Mouse (Mus musculus): ENCODE data around the gene Pilra. TPM values are rescaled to one million over a fixed set of nuclear protein-coding genes. Genes with fewer than 3 reads are reported as not detected.

The Pilra gene
- polyA plus RNA-seq, 1 experiment from 2014 or later: 3.8 TPM

DNA sequence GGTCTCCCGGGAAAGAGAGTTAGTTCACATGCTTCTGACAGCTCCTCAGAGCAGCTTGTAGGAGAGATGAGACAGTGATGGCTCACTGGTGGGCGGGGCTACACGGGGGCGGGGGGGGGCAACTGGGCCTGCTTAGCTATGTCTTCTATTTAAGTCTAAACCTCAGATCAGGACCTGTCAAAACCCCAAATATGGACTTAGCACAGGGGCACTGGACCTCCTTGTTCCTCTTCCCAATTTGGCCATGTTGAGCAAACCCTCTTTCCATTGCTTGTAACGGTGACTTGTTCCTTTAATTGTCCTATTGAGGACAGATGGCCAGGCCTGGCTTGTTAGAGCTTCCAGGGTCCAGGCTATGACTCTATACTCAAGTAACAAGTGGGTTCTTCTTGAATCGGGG is 4.6 kb downstream of the Pilra start:
- H3K9me3 ChIP-seq (ENCODE audit: control insufficient read depth, low read length): no peaks in the 10 kb centered on the region
- H3K4me3 ChIP-seq (ENCODE audit: control insufficient read depth in 1 of 2, insufficient read depth in 1 of 2, low read depth in 1 of 2, low read length in 2 of 2): no peak overlapping the region
- no peak overlapping the region for H3K27ac ChIP-seq (replicated peaks in 1 of 2; ENCODE audit: control insufficient read depth in 1 of 2, insufficient read depth in 1 of 2, low read depth in 2 of 2, low read length in 2 of 2)
- no peak overlapping the region for H3K4me2 ChIP-seq (ENCODE audit: low read length)
- H3K27me3 ChIP-seq (ENCODE audit: control insufficient read depth, insufficient read depth, low read length): no peaks in the 10 kb centered on the region
- WGBS: 55% methylated on average over 6 of the region's 6 CpGs
- no peaks in the 10 kb centered on the region for H3K4me1 ChIP-seq (ENCODE audit: control insufficient read depth in 2 of 2, insufficient read depth in 2 of 2, low read length in 2 of 2)
- no peak for ATAC-seq (ENCODE audit: insufficient number of reproducible peaks, insufficient read depth, low FRiP score, low read depth)
- no peak overlapping the region for H3K9ac ChIP-seq (ENCODE audit: low read length)
- H3K36me3 ChIP-seq (ENCODE audit: control insufficient read depth, insufficient read depth, low read length): no peaks in the 10 kb centered on the region

DNA sequence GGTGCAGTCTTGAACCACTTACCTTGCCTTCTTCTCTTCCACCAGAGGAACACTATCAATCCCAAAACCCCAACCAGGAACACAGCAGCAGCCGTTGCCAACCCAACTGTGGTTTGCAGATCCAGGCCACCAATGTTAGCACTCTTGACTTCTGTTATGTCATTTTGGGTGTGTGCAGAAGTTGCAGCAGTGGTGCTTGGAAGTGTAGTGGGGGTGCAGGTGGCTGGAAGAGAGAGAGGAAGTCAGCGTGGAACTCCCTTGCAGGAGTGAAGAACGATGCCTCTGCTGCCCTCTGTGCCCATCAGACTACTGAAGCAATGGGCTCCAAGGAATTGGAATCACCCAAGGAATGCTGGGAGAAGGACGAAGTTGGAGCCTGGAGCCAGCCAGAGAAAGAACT is 5.0 kb downstream of the Pilra start:
- WGBS: 83% methylated on average over 4 of the region's 4 CpGs
- Histone ChIP-seq H3K4me2 (ENCODE audit: low read length) (no peak overlapping the region), H3K9me3 (ENCODE audit: control insufficient read depth, low read length) (no peaks in the 10 kb centered on the region), H3K27me3 (ENCODE audit: control insufficient read depth, insufficient read depth, low read length) (no peaks in the 10 kb centered on the region), H3K9ac (ENCODE audit: low read length) (no peak overlapping the region), H3K36me3 (ENCODE audit: control insufficient read depth, insufficient read depth, low read length) (no peaks in the 10 kb centered on the region), H3K4me1 (ENCODE audit: control insufficient read depth in 2 of 2, insufficient read depth in 2 of 2, low read length in 2 of 2) (no peaks in the 10 kb centered on the region), H3K4me3 (ENCODE audit: control insufficient read depth in 1 of 2, insufficient read depth in 1 of 2, low read depth in 1 of 2, low read length in 2 of 2) (no peak overlapping the region), H3K27ac (replicated peaks in 1 of 2; ENCODE audit: control insufficient read depth in 1 of 2, insufficient read depth in 1 of 2, low read depth in 2 of 2, low read length in 2 of 2) (no peak overlapping the region)
- ATAC-seq (ENCODE audit: insufficient number of reproducible peaks, insufficient read depth, low FRiP score, low read depth): no peak

DNA sequence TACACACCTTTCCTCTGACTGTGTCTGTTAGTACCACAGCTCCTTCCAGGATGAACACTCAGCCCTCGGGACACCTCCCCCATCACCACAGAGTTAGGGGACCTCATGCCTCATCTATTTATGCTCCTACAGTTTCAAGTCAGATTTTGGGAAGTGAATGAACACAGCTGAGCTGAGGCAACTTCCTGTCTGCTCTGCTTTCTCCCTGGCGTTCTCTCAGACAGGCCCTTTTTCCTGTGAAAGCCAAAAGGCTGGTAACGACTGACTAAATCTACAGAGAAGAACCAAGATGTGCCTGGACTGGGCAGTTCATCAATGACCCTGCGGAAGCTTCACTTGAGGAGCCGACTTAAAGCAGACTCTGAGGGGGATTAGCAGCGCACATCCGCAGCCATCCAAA is 5.8 kb downstream of the Pilra start:
- Histone ChIP-seq H3K4me1 (ENCODE audit: control insufficient read depth in 2 of 2, insufficient read depth in 2 of 2, low read length in 2 of 2) (no peaks in the 10 kb centered on the region), H3K9ac (ENCODE audit: low read length) (no peak overlapping the region), H3K27ac (replicated peaks in 1 of 2; ENCODE audit: control insufficient read depth in 1 of 2, insufficient read depth in 1 of 2, low read depth in 2 of 2, low read length in 2 of 2) (0 out of 4 replicates have a peak overlapping the region, but pooled peaks of 1 of the 2 experiments have one; percentile 7), H3K9me3 (ENCODE audit: control insufficient read depth, low read length) (no peaks in the 10 kb centered on the region), H3K4me2 (ENCODE audit: low read length) (no peak overlapping the region), H3K27me3 (ENCODE audit: control insufficient read depth, insufficient read depth, low read length) (no peaks in the 10 kb centered on the region), H3K4me3 (ENCODE audit: control insufficient read depth in 1 of 2, insufficient read depth in 1 of 2, low read depth in 1 of 2, low read length in 2 of 2) (no peak overlapping the region), H3K36me3 (ENCODE audit: control insufficient read depth, insufficient read depth, low read length) (no peaks in the 10 kb centered on the region)
- ATAC-seq (ENCODE audit: insufficient number of reproducible peaks, insufficient read depth, low FRiP score, low read depth): no peak
- WGBS: 72% methylated on average over 7 of the region's 7 CpGs

DNA sequence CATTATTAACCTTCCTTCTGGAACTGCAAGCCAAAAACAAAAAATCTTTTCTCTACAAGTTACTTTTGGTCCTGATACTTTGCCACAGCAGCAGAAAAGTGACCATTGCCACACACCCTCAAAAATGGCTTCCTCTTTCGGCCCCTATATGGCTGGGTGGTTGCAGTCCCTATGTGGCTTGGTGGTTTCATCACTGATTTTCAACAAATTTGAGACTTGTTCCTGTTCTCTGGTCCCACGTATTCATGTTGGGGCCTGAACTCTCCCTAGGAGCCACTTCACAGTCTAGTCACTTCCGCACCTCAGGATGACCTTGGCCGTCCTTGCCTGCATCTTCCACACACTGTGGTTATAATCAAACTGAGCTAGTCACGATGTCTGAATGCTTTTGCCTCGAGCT is 7.4 kb downstream of the Pilra start:
- H3K4me2 ChIP-seq (ENCODE audit: low read length): no peak overlapping the region
- H3K9ac ChIP-seq (ENCODE audit: low read length): no peak overlapping the region
- no peaks in the 10 kb centered on the region for H3K36me3 ChIP-seq (ENCODE audit: control insufficient read depth, insufficient read depth, low read length)
- no peak for ATAC-seq (ENCODE audit: insufficient number of reproducible peaks, insufficient read depth, low FRiP score, low read depth)
- no peaks in the 10 kb centered on the region for H3K9me3 ChIP-seq (ENCODE audit: control insufficient read depth, low read length)
- H3K4me3 ChIP-seq (ENCODE audit: control insufficient read depth in 1 of 2, insufficient read depth in 1 of 2, low read depth in 1 of 2, low read length in 2 of 2): no peak overlapping the region
- WGBS: 65% methylated on average over 6 of the region's 6 CpGs
- no peak overlapping the region for H3K27ac ChIP-seq (replicated peaks in 1 of 2; ENCODE audit: control insufficient read depth in 1 of 2, insufficient read depth in 1 of 2, low read depth in 2 of 2, low read length in 2 of 2)
- no peaks in the 10 kb centered on the region for H3K27me3 ChIP-seq (ENCODE audit: control insufficient read depth, insufficient read depth, low read length)
- no peaks in the 10 kb centered on the region for H3K4me1 ChIP-seq (ENCODE audit: control insufficient read depth in 2 of 2, insufficient read depth in 2 of 2, low read length in 2 of 2)

DNA sequence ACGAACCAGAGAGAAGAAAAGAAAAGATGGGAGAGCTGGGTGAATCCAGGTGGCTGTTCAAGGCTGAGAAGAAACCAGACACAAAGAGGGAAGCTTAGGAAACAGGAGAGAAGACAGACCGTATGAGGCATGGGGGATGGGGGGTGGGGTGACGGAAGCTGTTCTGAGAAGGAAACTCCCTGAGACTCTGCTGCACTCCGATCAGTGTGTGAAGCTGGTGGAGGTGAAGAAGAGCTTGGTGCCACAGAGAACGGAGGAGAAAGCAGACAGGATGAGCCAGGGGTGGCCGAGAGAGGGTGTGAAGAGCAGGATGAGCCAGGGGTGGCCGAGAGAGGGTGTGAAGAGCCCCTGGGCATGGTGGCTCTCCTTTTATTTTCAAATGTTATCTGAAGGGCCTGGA is 9.7 kb downstream of the Pilra start:
- Histone ChIP-seq H3K4me3 (ENCODE audit: control insufficient read depth in 1 of 2, insufficient read depth in 1 of 2, low read depth in 1 of 2, low read length in 2 of 2) (no peak overlapping the region), H3K4me1 (ENCODE audit: control insufficient read depth in 2 of 2, insufficient read depth in 2 of 2, low read length in 2 of 2) (no peaks in the 10 kb centered on the region), H3K9me3 (ENCODE audit: control insufficient read depth, low read length) (no peaks in the 10 kb centered on the region), H3K9ac (ENCODE audit: low read length) (no peak overlapping the region), H3K36me3 (ENCODE audit: control insufficient read depth, insufficient read depth, low read length) (no peaks in the 10 kb centered on the region), H3K4me2 (ENCODE audit: low read length) (no peak overlapping the region), H3K27ac (replicated peaks in 1 of 2; ENCODE audit: control insufficient read depth in 1 of 2, insufficient read depth in 1 of 2, low read depth in 2 of 2, low read length in 2 of 2) (no peak overlapping the region), H3K27me3 (ENCODE audit: control insufficient read depth, insufficient read depth, low read length) (no peaks in the 10 kb centered on the region)
- no peak for ATAC-seq (ENCODE audit: insufficient number of reproducible peaks, insufficient read depth, low FRiP score, low read depth)
- 39% methylated on average over 7 of the region's 7 CpGs for WGBS

DNA sequence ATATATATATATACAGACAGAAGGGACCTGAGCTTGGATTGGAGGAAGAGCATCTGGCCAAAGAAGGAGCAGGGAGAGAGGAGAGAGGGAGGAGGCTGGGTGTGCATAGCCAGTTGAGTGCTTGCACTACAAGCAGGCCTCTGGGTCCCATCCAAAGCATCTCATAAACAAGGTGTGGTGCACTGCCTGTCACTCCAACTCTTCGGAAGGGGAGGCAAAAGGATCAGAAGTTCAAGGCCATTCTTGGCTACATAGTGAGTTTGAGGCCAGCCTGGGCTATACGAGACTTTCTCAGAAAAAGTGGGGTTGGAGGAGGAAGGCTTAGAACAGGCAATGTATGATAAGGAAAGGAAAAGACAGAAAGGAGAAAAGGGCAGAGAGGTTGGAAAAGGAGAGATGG is 10.1 kb downstream of the Pilra start:
- whole genome bisulfite sequencing: 69% methylated on average over 2 of the region's 2 CpGs
- H3K27me3 ChIP-seq (ENCODE audit: control insufficient read depth, insufficient read depth, low read length): no peaks in the 10 kb centered on the region
- H3K4me3 ChIP-seq (ENCODE audit: control insufficient read depth in 1 of 2, insufficient read depth in 1 of 2, low read depth in 1 of 2, low read length in 2 of 2): no peak overlapping the region
- H3K36me3 ChIP-seq (ENCODE audit: control insufficient read depth, insufficient read depth, low read length): no peaks in the 10 kb centered on the region
- no peak overlapping the region for H3K27ac ChIP-seq (replicated peaks in 1 of 2; ENCODE audit: control insufficient read depth in 1 of 2, insufficient read depth in 1 of 2, low read depth in 2 of 2, low read length in 2 of 2)
- no peak for ATAC-seq (ENCODE audit: insufficient number of reproducible peaks, insufficient read depth, low FRiP score, low read depth)
- no peak overlapping the region for H3K9ac ChIP-seq (ENCODE audit: low read length)
- H3K9me3 ChIP-seq (ENCODE audit: control insufficient read depth, low read length): no peaks in the 10 kb centered on the region
- H3K4me1 ChIP-seq (ENCODE audit: control insufficient read depth in 2 of 2, insufficient read depth in 2 of 2, low read length in 2 of 2): no peaks in the 10 kb centered on the region
- no peak overlapping the region for H3K4me2 ChIP-seq (ENCODE audit: low read length)

DNA sequence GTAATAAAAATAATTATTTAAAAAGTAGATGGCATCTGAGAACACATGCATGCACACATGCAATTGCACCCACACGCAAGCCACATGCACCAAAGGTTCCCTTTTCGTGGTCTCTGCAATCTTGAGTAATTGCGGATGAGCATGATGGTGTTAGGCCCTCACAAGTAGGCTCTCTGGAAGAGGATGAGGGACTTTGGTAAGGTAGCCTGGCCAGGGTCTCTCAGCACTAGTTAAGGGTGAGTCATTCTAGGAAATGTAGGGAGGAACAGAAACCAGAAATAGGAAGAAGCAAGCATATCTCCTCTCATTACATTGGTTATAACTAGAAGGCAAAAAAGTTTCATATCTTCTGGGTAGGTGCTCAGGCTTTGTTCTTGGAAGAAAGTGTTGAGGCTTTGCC is 11.1 kb downstream of the Pilra start:
- no peaks in the 10 kb centered on the region for H3K4me1 ChIP-seq (ENCODE audit: control insufficient read depth in 2 of 2, insufficient read depth in 2 of 2, low read length in 2 of 2)

DNA sequence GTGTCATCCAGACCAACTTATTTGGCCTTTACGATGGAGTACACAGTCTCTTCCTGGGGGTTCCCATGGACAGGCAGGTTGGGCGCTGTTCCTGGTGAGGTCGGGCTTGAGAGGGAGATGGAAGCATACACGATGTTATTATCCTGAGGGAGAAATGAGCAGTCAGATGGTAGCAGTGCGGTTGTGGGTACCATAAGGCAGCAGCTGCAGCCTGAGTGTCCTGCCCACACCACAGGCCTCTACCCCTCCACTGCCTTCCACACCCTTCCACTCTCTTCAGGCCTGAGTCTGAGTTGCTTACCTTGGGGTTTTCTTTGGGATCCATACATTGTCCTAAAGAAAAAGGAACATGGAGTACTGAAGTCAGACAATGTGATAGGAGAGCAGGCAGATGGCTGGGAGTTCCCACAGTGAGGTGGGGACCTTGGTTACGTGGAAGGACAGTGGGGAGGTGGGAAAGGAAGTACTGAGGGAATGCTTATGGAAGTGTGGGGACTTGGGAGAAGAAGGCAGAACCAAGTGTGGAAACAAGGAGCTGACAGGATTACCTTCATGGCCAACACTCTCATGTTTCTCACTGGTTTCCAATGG is 12.5 kb downstream of the Pilra start:
- WGBS: 84% methylated on average over 6 of the region's 6 CpGs
- Histone ChIP-seq H3K4me2 (ENCODE audit: low read length) (no peak overlapping the region), H3K4me1 (ENCODE audit: control insufficient read depth in 2 of 2, insufficient read depth in 2 of 2, low read length in 2 of 2) (no peaks in the 10 kb centered on the region), H3K9ac (ENCODE audit: low read length) (no peak overlapping the region), H3K27ac (replicated peaks in 1 of 2; ENCODE audit: control insufficient read depth in 1 of 2, insufficient read depth in 1 of 2, low read depth in 2 of 2, low read length in 2 of 2) (no peak overlapping the region), H3K4me3 (ENCODE audit: control insufficient read depth in 1 of 2, insufficient read depth in 1 of 2, low read depth in 1 of 2, low read length in 2 of 2) (no peak overlapping the region), H3K36me3 (ENCODE audit: control insufficient read depth, insufficient read depth, low read length) (no peaks in the 10 kb centered on the region), H3K27me3 (ENCODE audit: control insufficient read depth, insufficient read depth, low read length) (no peaks in the 10 kb centered on the region), H3K9me3 (ENCODE audit: control insufficient read depth, low read length) (no peaks in the 10 kb centered on the region)
- ATAC-seq (ENCODE audit: insufficient number of reproducible peaks, insufficient read depth, low FRiP score, low read depth): no peak

More for the DNA sequence above, 11.1 kb downstream of the Pilra start:
- Histone ChIP-seq H3K36me3 (ENCODE audit: control insufficient read depth, insufficient read depth, low read length) (no peaks in the 10 kb centered on the region), H3K9ac (ENCODE audit: low read length) (no peak overlapping the region), H3K27me3 (ENCODE audit: control insufficient read depth, insufficient read depth, low read length) (no peaks in the 10 kb centered on the region), H3K27ac (replicated peaks in 1 of 2; ENCODE audit: control insufficient read depth in 1 of 2, insufficient read depth in 1 of 2, low read depth in 2 of 2, low read length in 2 of 2) (no peak overlapping the region), H3K9me3 (ENCODE audit: control insufficient read depth, low read length) (no peaks in the 10 kb centered on the region), H3K4me2 (ENCODE audit: low read length) (no peak overlapping the region), H3K4me3 (ENCODE audit: control insufficient read depth in 1 of 2, insufficient read depth in 1 of 2, low read depth in 1 of 2, low read length in 2 of 2) (no peak overlapping the region)
- 79% methylated on average over 3 of the region's 3 CpGs for whole genome bisulfite sequencing
- no peak for ATAC-seq (ENCODE audit: insufficient number of reproducible peaks, insufficient read depth, low FRiP score, low read depth)

Measured in heart, embryonic 14.5 days (tissue).